Mouse (Mus musculus) limb, embryonic 14.5 days (tissue): ENCODE results near the gene Pik3cg. TPM values are rescaled to one million over a fixed set of nuclear protein-coding genes. Genes with fewer than 3 reads are reported as not detected.

Experiments used
- ATAC-seq: fragments of 200-750 bp; cut with Nextera tagmentation; 2 replicates; pipeline ENCODE4 v1.8.0; 2017; ENCODE audit warnings: low read depth, moderate number of reproducible peaks, moderate TSS enrichment; ENCODE audit not compliant: low FRiP score
- DNase-seq: peaks from one replicate; pipeline ENCODE4 v3.0.0-alpha.2; 2015; ENCODE audit warnings: low spot score
- H3K27ac ChIP-seq: fragments of 300-500 bp; sonication (generic); replicated peaks from 2 replicates; pipeline ENCODE4 v1.5.1; 2014; ENCODE audit warnings: low read depth, mild to moderate bottlenecking, low read length, moderate library complexity, mixed read lengths
- H3K27me3 ChIP-seq: fragments of 300-500 bp; sonication (generic); 2 replicates; pipeline ENCODE4 v1.6.1; 2014; ENCODE audit warnings: low read length, mixed read lengths; ENCODE audit not compliant: control insufficient read depth, insufficient read depth
- H3K36me3 ChIP-seq: fragments of 300-500 bp; sonication (generic); 2 replicates; pipeline ENCODE4 v1.6.1; 2014; ENCODE audit warnings: mild to moderate bottlenecking, low read length, moderate library complexity, mixed read lengths; ENCODE audit not compliant: control insufficient read depth, insufficient read depth
- H3K4me1 ChIP-seq: fragments of 300-500 bp; sonication (generic); 2 replicates; pipeline ENCODE4 v1.6.1; 2014; ENCODE audit warnings: antibody characterized with exemption, low read length, mixed read lengths; ENCODE audit not compliant: control insufficient read depth, insufficient read depth
- H3K4me2 ChIP-seq: fragments of 300-500 bp; sonication (generic); replicated peaks from 2 replicates; pipeline ENCODE4 v1.6.1; 2014; ENCODE audit warnings: low read depth, mild to moderate bottlenecking, low read length, moderate library complexity; ENCODE audit not compliant: severe bottlenecking
- H3K4me3 ChIP-seq: fragments of 300-500 bp; sonication (generic); replicated peaks from 2 replicates; pipeline ENCODE4 v1.5.1; 2014; ENCODE audit warnings: low read length
- H3K9ac ChIP-seq: fragments of 300-500 bp; sonication (generic); 2 replicates; pipeline ENCODE4 v1.6.1; 2014; ENCODE audit warnings: mild to moderate bottlenecking, low read depth, low read length, moderate library complexity; ENCODE audit not compliant: severe bottlenecking
- H3K9me3 ChIP-seq: fragments of 300-500 bp; sonication (generic); 2 replicates; pipeline ENCODE4 v1.6.1; 2016; ENCODE audit warnings: low read length; ENCODE audit not compliant: control insufficient read depth
- POLR2A ChIP-seq: fragments of 200-500 bp; IDR thresholded peaks from 2 replicates; pipeline ENCODE4 v1.8.0; 2012; ENCODE audit warnings: inconsistent platforms, mild to moderate bottlenecking, moderate library complexity, borderline replicate concordance; ENCODE audit not compliant: insufficient read depth, insufficient read length; ENCODE audit errors: extremely low read depth
- WGBS: fragments of 180-500 bp; shearing (Covaris S2); extraction: QIAGEN DNeasy Blood & Tissue Kit; methylation state at CpG from one replicate; pipeline ENCODE4 v1.1.7; 2014; 5-methylcytosine and 5-hydroxymethylcytosine counted together
- polyA plus RNA-seq, 2 experiments: library from polyadenylated mRNA; depleted of rRNA in 1 of 2; stranded (reverse) in 1 of 2; unstranded in 1 of 2; fragments of >200 nt; fragmentation: Nextera tagmentation in 1 of 2; extraction: Ambion mirVana in 1 of 2; gene quantifications; 2 replicates each; pipeline versions ENCODE4 v1.2.1 to v1.2.3; 2012 to 2014

Gene Pik3cg
- polyA plus RNA-seq, 2 experiments, result 2.8 to 4.7 TPM

GRCm38 (mm10) chr12:32143782-32144181 is 64.7 kb downstream of the Pik3cg start:
- DNase-seq (no peak), ATAC-seq (no peak)
- Histone ChIP-seq H3K9me3 (no peaks in the 10 kb centered on the region), H3K4me1 (no peaks in the 10 kb centered on the region; the same call in 1 of the 2 replicates), H3K27me3 (no peaks in the 10 kb centered on the region), H3K36me3 (no peaks in the 10 kb centered on the region), H3K4me2 (no peak overlapping the region), H3K9ac (no peak overlapping the region), H3K27ac (no peak overlapping the region), H3K4me3 (no peak overlapping the region)
- TF ChIP-seq POLR2A, result no peak
- WGBS, result 42% methylated on average over 5 of the region's 5 CpGs

- TF ChIP-seq POLR2A, result no peak
- no peak for DNase-seq
- Histone ChIP-seq H3K9me3 (no peaks in the 10 kb centered on the region), H3K27ac (no peak overlapping the region), H3K36me3 (no peaks in the 10 kb centered on the region), H3K4me1 (no peaks in the 10 kb centered on the region; the same call in 1 of the 2 replicates), H3K4me2 (no peak overlapping the region), H3K9ac (no peak overlapping the region), H3K27me3 (no peaks in the 10 kb centered on the region), H3K4me3 (no peak overlapping the region)
- ATAC-seq, result no peak
- WGBS, result 61% methylated on average over 4 of the region's 4 CpGs
Measured at GRCm38 (mm10) chr12:32143151-32143550, 65.3 kb downstream of the Pik3cg start.

- Histone ChIP-seq H3K9me3 (no peaks in the 10 kb centered on the region), H3K27ac (no peak overlapping the region), H3K4me3 (no peak overlapping the region), H3K4me1 (no peaks in the 10 kb centered on the region; the same call in 1 of the 2 replicates), H3K9ac (no peak overlapping the region), H3K4me2 (no peak overlapping the region), H3K36me3 (no peaks in the 10 kb centered on the region), H3K27me3 (no peaks in the 10 kb centered on the region)
- DNase-seq (no peak), ATAC-seq (no peak)
- no peak for TF ChIP-seq POLR2A
Measured at GRCm38 (mm10) chr12:32141766-32142165, 66.7 kb downstream of the Pik3cg start.

- ATAC-seq (no peak), DNase-seq (no peak)
- no peak overlapping the region for H3K4me3 ChIP-seq
- TF ChIP-seq POLR2A, result no peak
- no peaks in the 10 kb centered on the region for H3K36me3 ChIP-seq
- H3K4me2 ChIP-seq, result no peak overlapping the region
- H3K27me3 ChIP-seq, result no peaks in the 10 kb centered on the region
- no peak overlapping the region for H3K9ac ChIP-seq
- H3K9me3 ChIP-seq, result no peaks in the 10 kb centered on the region
- no peak overlapping the region for H3K27ac ChIP-seq
- 83% methylated on average over 5 of the region's 5 CpGs for WGBS
- H3K4me1 ChIP-seq, result no peaks in the 10 kb centered on the region; the same call in 1 of the 2 replicates
Measured at GRCm38 (mm10) chr12:32138831-32139230, 69.6 kb downstream of the Pik3cg start.

GRCm38 (mm10) chr12:32138362-32138761 is 70.1 kb downstream of the Pik3cg start:
- Histone ChIP-seq H3K4me1 (no peaks in the 10 kb centered on the region; the same call in 1 of the 2 replicates), H3K9me3 (no peaks in the 10 kb centered on the region), H3K36me3 (no peaks in the 10 kb centered on the region), H3K4me2 (no peak overlapping the region), H3K27ac (no peak overlapping the region), H3K27me3 (no peaks in the 10 kb centered on the region), H3K4me3 (no peak overlapping the region), H3K9ac (no peak overlapping the region)
- DNase-seq, result peak; percentile 17
- 56% methylated on average over 9 of the region's 9 CpGs for WGBS
- TF ChIP-seq POLR2A, result no peak
- no peak for ATAC-seq

GRCm38 (mm10) chr12:32137542-32137941 is 70.9 kb downstream of the Pik3cg start:
- no peak overlapping the region for H3K9ac ChIP-seq
- H3K9me3 ChIP-seq, result no peaks in the 10 kb centered on the region
- no peaks in the 10 kb centered on the region for H3K27me3 ChIP-seq
- DNase-seq (no peak), ATAC-seq (no peak)
- no peak overlapping the region for H3K4me3 ChIP-seq
- H3K27ac ChIP-seq, result no peak overlapping the region
- 75% methylated on average over 2 of the region's 2 CpGs for WGBS
- H3K4me2 ChIP-seq, result no peak overlapping the region
- TF ChIP-seq POLR2A, result no peak
- no peaks in the 10 kb centered on the region; the same call in 1 of the 2 replicates for H3K4me1 ChIP-seq
- H3K36me3 ChIP-seq, result no peaks in the 10 kb centered on the region
